22 mouse cellular contexts compared by ENCODE assay signal in genomic region chr7:56597952-56598595, GRCm38 (mm10).
DNase-seq lines count a peak whose midpoint lies in the region; ATAC-seq lines count a peak whose summit lies in the region.
"Had no signal": no experiment of that assay in that cellular context is flagged by ENCODE, and none has a peak within 500 bp of the region (broad histone marks: within the 10 kb centered on the region; RNA-seq: fewer than 3 reads in every experiment).

No protein-coding gene starts in this region.

- no peaks in the 10 kb centered on the region for H3K27me3 ChIP-seq in hindbrain, embryonic 11.5 days (ENCODE audit: control insufficient read depth, insufficient read depth, low read length)
- H3K27me3 ChIP-seq in hindbrain, embryonic 16.5 days (replicated peaks; ENCODE audit: control insufficient read depth, insufficient read depth, low read length): no peaks in the 10 kb centered on the region
- no peaks in the 10 kb centered on the region for H3K27me3 ChIP-seq in midbrain, embryonic 13.5 days
- H3K27me3 ChIP-seq in midbrain, embryonic 16.5 days (ENCODE audit: control insufficient read depth, insufficient read depth, low read depth, low read length): no peaks in the 10 kb centered on the region
- no peaks in the 10 kb centered on the region for H3K27me3 ChIP-seq in hindbrain, embryonic 14.5 days (ENCODE audit: control insufficient read depth, insufficient read depth, low read length)
- H3K27me3 ChIP-seq in neural tube, embryonic 13.5 days: no peaks in the 10 kb centered on the region
- H3K27me3 ChIP-seq: heart, embryonic 12.5 days had no signal

- no peaks in the 10 kb centered on the region for H3K4me1 ChIP-seq in hindbrain, embryonic 11.5 days (replicated peaks; ENCODE audit: control insufficient read depth, insufficient read depth, low read length)
- no peaks in the 10 kb centered on the region for H3K4me1 ChIP-seq in hindbrain, embryonic 16.5 days (ENCODE audit: control insufficient read depth, insufficient read depth, low read depth, low read length)
- no peaks in the 10 kb centered on the region for H3K4me1 ChIP-seq in midbrain, embryonic 13.5 days (replicated peaks)
- no peaks in the 10 kb centered on the region for H3K4me1 ChIP-seq in midbrain, embryonic 16.5 days (ENCODE audit: control insufficient read depth, insufficient read depth, low read length)
- H3K4me1 ChIP-seq in hindbrain, embryonic 14.5 days (replicated peaks; ENCODE audit: control insufficient read depth, insufficient read depth, low read length): 0 out of 2 replicates have a peak, but pooled peaks cover 3% of the 10 kb centered on the region
- peaks cover 4% of the 10 kb centered on the region for H3K4me1 ChIP-seq in neural tube, embryonic 13.5 days (replicated peaks)
- H3K4me1 ChIP-seq: heart, embryonic 12.5 days had no signal

- H3K4me2 ChIP-seq in hindbrain, embryonic 11.5 days (replicated peaks; ENCODE audit: low read depth, low read length): no peak overlapping the region
- no peak overlapping the region for H3K4me2 ChIP-seq in hindbrain, embryonic 16.5 days (ENCODE audit: low read length)
- no peak overlapping the region for H3K4me2 ChIP-seq in midbrain, embryonic 13.5 days (replicated peaks)
- no peak overlapping the region for H3K4me2 ChIP-seq in midbrain, embryonic 16.5 days (ENCODE audit: low read length)
- H3K4me2 ChIP-seq in hindbrain, embryonic 14.5 days (replicated peaks): no peak overlapping the region
- no peak overlapping the region for H3K4me2 ChIP-seq in neural tube, embryonic 13.5 days
- H3K4me2 ChIP-seq: heart, embryonic 12.5 days; liver, embryonic 11.5 days had no signal

- ATAC-seq in hindbrain, embryonic 11.5 days (ENCODE audit: low FRiP score): peak; percentile 78
- ATAC-seq in hindbrain, embryonic 16.5 days: no peak
- peak; percentile 44; the same call in 1 of the 2 replicates for ATAC-seq in midbrain, embryonic 13.5 days
- no peak for ATAC-seq in midbrain, embryonic 16.5 days
- ATAC-seq in hindbrain, embryonic 14.5 days (ENCODE audit: low FRiP score): no peak
- ATAC-seq in neural tube, embryonic 13.5 days (ENCODE audit: low read depth): peak; percentile 73
- ATAC-seq: activated CD4-positive, CD25-positive, alpha-beta regulatory T cell, adult 4 months; forebrain, postnatal 0 days; intestine, postnatal 0 days had no signal

- H3K9ac ChIP-seq in hindbrain, embryonic 11.5 days (ENCODE audit: low read depth, low read length): no peak overlapping the region
- H3K9ac ChIP-seq in hindbrain, embryonic 16.5 days (ENCODE audit: low read depth, low read length): no peak overlapping the region
- H3K9ac ChIP-seq in midbrain, embryonic 13.5 days (replicated peaks): no peak overlapping the region
- H3K9ac ChIP-seq in midbrain, embryonic 16.5 days (ENCODE audit: low read depth, low read length): no peak overlapping the region
- no peak overlapping the region for H3K9ac ChIP-seq in hindbrain, embryonic 14.5 days
- H3K9ac ChIP-seq in neural tube, embryonic 13.5 days: no peak overlapping the region
- H3K9ac ChIP-seq: forebrain, postnatal 0 days; heart, embryonic 12.5 days had no signal

- WGBS in hindbrain, embryonic 11.5 days: 52% methylated on average over 4 of the region's 4 CpGs
- 41% methylated on average over 4 of the region's 4 CpGs for WGBS in hindbrain, embryonic 16.5 days
- WGBS in midbrain, embryonic 13.5 days: 45% methylated on average over 4 of the region's 4 CpGs
- 38% methylated on average over 4 of the region's 4 CpGs for WGBS in midbrain, embryonic 16.5 days
- WGBS in hindbrain, embryonic 14.5 days: 40% methylated on average over 4 of the region's 4 CpGs
- 29% methylated on average over 4 of the region's 4 CpGs for WGBS in neural tube, embryonic 13.5 days

- no peak for DNase-seq in hindbrain, embryonic 11.5 days (ENCODE audit: low spot score)
- DNase-seq in hindbrain, embryonic 14.5 days (ENCODE audit: low spot score): peak; percentile 28
- DNase-seq in cerebellum, adult 9-11 months: no peak
- DNase-seq in urinary bladder, postnatal 10 days (ENCODE audit: low spot score): no peak
- DNase-seq: adrenal gland, adult 8-10 months; cerebellum, adult 2 months; forebrain, postnatal 0 days; gastrocnemius, postnatal 14 days; heart, adult 18-20 months; heart, postnatal 10 days; kidney, postnatal 10 days; lung, adult 18-20 months; lung, postnatal 14 days had no signal

- H3K9me3 ChIP-seq in hindbrain, embryonic 11.5 days (ENCODE audit: control insufficient read depth, low read length): no peaks in the 10 kb centered on the region
- H3K9me3 ChIP-seq in hindbrain, embryonic 16.5 days (ENCODE audit: control insufficient read depth, low read length): no peaks in the 10 kb centered on the region
- no peaks in the 10 kb centered on the region for H3K9me3 ChIP-seq in midbrain, embryonic 13.5 days
- H3K9me3 ChIP-seq in midbrain, embryonic 16.5 days (replicated peaks; ENCODE audit: control insufficient read depth, low read length, poor library complexity, severe bottlenecking): no peaks in the 10 kb centered on the region
- H3K9me3 ChIP-seq in hindbrain, embryonic 14.5 days (ENCODE audit: control insufficient read depth, low read length): no peaks in the 10 kb centered on the region
- H3K9me3 ChIP-seq in neural tube, embryonic 13.5 days: no peaks in the 10 kb centered on the region

- no peak overlapping the region for H3K27ac ChIP-seq in hindbrain, embryonic 11.5 days (ENCODE audit: low read depth, low read length)
- H3K27ac ChIP-seq in hindbrain, embryonic 16.5 days (ENCODE audit: low read depth, low read length): no peak overlapping the region
- H3K27ac ChIP-seq in midbrain, embryonic 13.5 days: no peak overlapping the region
- H3K27ac ChIP-seq in midbrain, embryonic 16.5 days (ENCODE audit: low read length): no peak overlapping the region
- H3K27ac ChIP-seq in hindbrain, embryonic 14.5 days: no peak overlapping the region
- peak overlapping the region; percentile 33; the same call in 1 of the 2 replicates for H3K27ac ChIP-seq in neural tube, embryonic 13.5 days (replicated peaks)
- H3K27ac ChIP-seq: layer of hippocampus, adult 2 months had no signal

- H3K4me3 ChIP-seq in hindbrain, embryonic 11.5 days (ENCODE audit: low read depth, low read length): no peak overlapping the region
- H3K4me3 ChIP-seq in hindbrain, embryonic 16.5 days (ENCODE audit: low read length): no peak overlapping the region
- H3K4me3 ChIP-seq in midbrain, embryonic 13.5 days (replicated peaks): no peak overlapping the region
- H3K4me3 ChIP-seq in midbrain, embryonic 16.5 days (ENCODE audit: low read depth, low read length): no peak overlapping the region
- no peak overlapping the region for H3K4me3 ChIP-seq in hindbrain, embryonic 14.5 days (replicated peaks; ENCODE audit: low read length)
- no peak overlapping the region for H3K4me3 ChIP-seq in neural tube, embryonic 13.5 days
- H3K4me3 ChIP-seq: heart, embryonic 12.5 days; layer of hippocampus, adult 2 months had no signal

- no peaks in the 10 kb centered on the region for H3K36me3 ChIP-seq in hindbrain, embryonic 11.5 days (ENCODE audit: control insufficient read depth, insufficient read depth, low read length)
- H3K36me3 ChIP-seq in hindbrain, embryonic 16.5 days (ENCODE audit: control insufficient read depth, insufficient read depth, low read length): no peaks in the 10 kb centered on the region
- H3K36me3 ChIP-seq in midbrain, embryonic 13.5 days: no peaks in the 10 kb centered on the region
- no peaks in the 10 kb centered on the region for H3K36me3 ChIP-seq in midbrain, embryonic 16.5 days (ENCODE audit: control insufficient read depth, insufficient read depth, low read length)
- no peaks in the 10 kb centered on the region for H3K36me3 ChIP-seq in hindbrain, embryonic 14.5 days (replicated peaks; ENCODE audit: control insufficient read depth, insufficient read depth)
- no peaks in the 10 kb centered on the region for H3K36me3 ChIP-seq in neural tube, embryonic 13.5 days
- H3K36me3 ChIP-seq: heart, embryonic 12.5 days had no signal

Comparison
In these comparisons a context has a peak if more than half of its experiments do, and no peak if none do; other contexts are left out.
1. ATAC-seq: peak in hindbrain, embryonic 11.5 days (single experiment), midbrain, embryonic 13.5 days (single experiment) and neural tube, embryonic 13.5 days (single experiment); none in hindbrain, embryonic 16.5 days (single experiment), midbrain, embryonic 16.5 days (single experiment) and hindbrain, embryonic 14.5 days (single experiment).